Comparison of ENCODE assay signal across 8 mouse cellular contexts in the genomic region with DNA sequence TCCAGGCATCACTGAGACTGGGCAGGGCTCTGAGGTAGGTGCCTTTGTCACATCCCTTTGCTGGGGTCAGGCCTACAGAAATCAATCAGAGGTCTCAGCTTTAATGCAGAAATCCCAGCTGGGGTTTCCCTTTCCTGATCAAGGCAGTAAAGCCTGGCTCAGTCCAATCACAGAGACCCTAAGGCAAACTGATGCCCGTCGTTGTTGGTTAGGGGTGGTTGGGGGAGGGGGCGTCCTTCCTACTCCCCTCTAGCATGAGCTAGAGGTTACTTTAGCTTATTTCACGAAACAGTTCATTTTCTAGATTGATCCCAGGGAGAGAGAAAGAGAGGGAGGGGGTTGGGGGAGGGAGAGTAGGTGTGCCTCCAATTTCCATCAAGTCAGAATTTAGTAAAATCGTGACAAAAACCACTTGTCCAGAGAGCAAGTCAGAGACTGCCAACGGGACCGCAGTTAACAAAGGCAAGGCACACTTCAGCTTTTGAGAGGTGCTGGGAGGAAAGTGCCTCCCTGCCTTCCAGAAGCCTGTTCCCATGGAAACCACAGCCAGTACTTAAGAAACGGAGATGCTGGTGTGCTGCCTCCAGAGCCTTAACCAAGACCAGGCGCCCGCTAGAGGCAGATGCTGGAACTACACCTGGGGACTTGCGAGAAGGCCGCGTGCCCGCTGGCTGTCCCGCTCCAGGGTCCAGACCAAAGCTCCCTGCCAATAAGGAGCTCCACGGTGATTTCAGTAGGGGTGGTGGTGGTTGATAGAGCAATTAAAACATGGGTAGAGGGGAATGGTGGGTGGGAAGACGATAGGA. TPM values are rescaled to one million over a fixed set of nuclear protein-coding genes. Genes with fewer than 3 reads are reported as not detected.
DNase-seq lines count a peak whose midpoint lies in the region; ATAC-seq lines count a peak whose summit lies in the region.

No protein-coding gene starts in this region.

- peak overlapping the region; percentile 53 for H3K4me2 ChIP-seq in forebrain, embryonic 16.5 days (ENCODE audit: low read length)
- peak overlapping the region; percentile 24 for H3K4me2 ChIP-seq in hindbrain, embryonic 12.5 days (replicated peaks)

- H3K4me1 ChIP-seq in forebrain, embryonic 16.5 days (replicated peaks; ENCODE audit: control insufficient read depth, insufficient read depth, low read length): peaks cover 13% of the 10 kb centered on the region
- H3K4me1 ChIP-seq in hindbrain, embryonic 12.5 days: peaks cover 27% of the 10 kb centered on the region

- 2% methylated on average over 17 of the region's 17 CpGs for WGBS in forebrain, embryonic 16.5 days
- 5% methylated on average over 17 of the region's 17 CpGs for WGBS in hindbrain, embryonic 12.5 days

- peak overlapping the region; percentile 76 for H3K27ac ChIP-seq in forebrain, embryonic 16.5 days (ENCODE audit: low read length)
- peak overlapping the region; percentile 8; the same call in 1 of the 2 replicates for H3K27ac ChIP-seq in hindbrain, embryonic 12.5 days

- peak overlapping the region; percentile 26 for H3K4me3 ChIP-seq in forebrain, embryonic 16.5 days (replicated peaks; ENCODE audit: low read length)
- H3K4me3 ChIP-seq in hindbrain, embryonic 12.5 days: no peak overlapping the region

- ATAC-seq in forebrain, embryonic 16.5 days: peak; percentile 91
- ATAC-seq in hindbrain, embryonic 12.5 days (ENCODE audit: low FRiP score): peak; percentile 71

- H3K9ac ChIP-seq in forebrain, embryonic 16.5 days (replicated peaks; ENCODE audit: low read depth, low read length): peak overlapping the region; percentile 15
- no peak overlapping the region for H3K9ac ChIP-seq in hindbrain, embryonic 12.5 days

- H3K36me3 ChIP-seq in forebrain, embryonic 16.5 days (ENCODE audit: control insufficient read depth, insufficient read depth): peaks cover 13% of the 10 kb centered on the region
- H3K36me3 ChIP-seq in hindbrain, embryonic 12.5 days: peaks cover 20% of the 10 kb centered on the region

- DNase-seq in MEL-GATA-1-ER (ENCODE audit: extremely low read depth, low read depth): peak; percentile 67
- peak; percentile 96 to 97 for DNase-seq in cerebellum, adult 18-20 months
- peak; percentile 94 for DNase-seq in layer of hippocampus, adult 9-11 months
- DNase-seq in lung, postnatal 25 days (ENCODE audit: low spot score): peak; percentile 94
- DNase-seq in retina, embryonic 14.5 days (ENCODE audit: low spot score): peak; percentile 98
- peak; percentile 85 to 92 for DNase-seq in thymus, postnatal 36 days

- no peaks in the 10 kb centered on the region for H3K9me3 ChIP-seq in forebrain, embryonic 16.5 days (ENCODE audit: control insufficient read depth, low read length)
- H3K9me3 ChIP-seq in hindbrain, embryonic 12.5 days (replicated peaks): no peaks in the 10 kb centered on the region

- peaks cover 9% of the 10 kb centered on the region; the same call in 1 of the 2 replicates for H3K27me3 ChIP-seq in forebrain, embryonic 16.5 days (replicated peaks; ENCODE audit: control insufficient read depth, insufficient read depth, low read length)
- peaks cover 18% of the 10 kb centered on the region for H3K27me3 ChIP-seq in hindbrain, embryonic 12.5 days

RNA-seq across cellular contexts. Expression of a gene that starts 16.8 kb away (rescaled TPM):
- 436 and 438 TPM in 2 replicates for polyA plus RNA-seq in forebrain, embryonic 16.5 days (2015; fragmentation: Nextera tagmentation; extraction: Ambion mirVana)
- 339 and 343 TPM in 2 replicates for polyA plus RNA-seq in hindbrain, embryonic 12.5 days (2016; fragmentation: Nextera tagmentation; extraction: Ambion mirVana)

RNA-seq across cellular contexts. Expression of a gene that starts 29.4 kb away (rescaled TPM):
- polyA plus RNA-seq in forebrain, embryonic 16.5 days (2015; fragmentation: Nextera tagmentation; extraction: Ambion mirVana): 96.6 and 117 TPM in 2 replicates
- polyA plus RNA-seq in hindbrain, embryonic 12.5 days (2016; fragmentation: Nextera tagmentation; extraction: Ambion mirVana): 127 and 138 TPM in 2 replicates

RNA-seq across cellular contexts. Expression of a gene that starts 43.7 kb away (rescaled TPM):
- 71.2 and 78.2 TPM in 2 replicates for polyA plus RNA-seq in forebrain, embryonic 16.5 days (2015; fragmentation: Nextera tagmentation; extraction: Ambion mirVana)
- polyA plus RNA-seq in hindbrain, embryonic 12.5 days (2016; fragmentation: Nextera tagmentation; extraction: Ambion mirVana): 59.2 and 59.7 TPM in 2 replicates
